Mouse (Mus musculus) G1E (cell line): ENCODE measurements at regions not wholly inside any gene's neighbourhood (a gene's known extent, or its start where the extent isn't known, plus 50 kb on each side); places are given as distances from the start of the nearest gene placed in this dataset.

Experiments
- CTCF ChIP-seq: IDR thresholded peaks from 2 replicates; pipeline ENCODE4 v1.5.1; 2012; ENCODE audit warnings: low read depth, low read length, inconsistent platforms, mixed read lengths
- GATA1 ChIP-seq: IDR thresholded peaks from 2 replicates; pipeline ENCODE4 v1.6.1; 2012; ENCODE audit warnings: borderline replicate concordance, low read length, inconsistent platforms, mixed read lengths
- TAL1 ChIP-seq: conservative IDR thresholded peaks from 2 replicates; pipeline ENCODE4 v1.6.1; 2012; ENCODE audit warnings: low read depth, low read length, inconsistent platforms, mixed read lengths

GRCm38 (mm10) chr3:9892884-9893494 lies 194.9 kb upstream of the Gm9833 start:
- TF ChIP-seq TAL1, result no peak
- no peak for TF ChIP-seq CTCF
- TF ChIP-seq GATA1, result no peak
